Mouse (Mus musculus): ENCODE data around the gene Olfr370. TPM values are rescaled to one million over a fixed set of nuclear protein-coding genes. Genes with fewer than 3 reads are reported as not detected.
"Not testable (repeated sequence)": the region's sequence is repeated elsewhere in the genome, so short reads cannot be mapped to it uniquely, and the experiment has no call there.

Gene Olfr370
- polyA plus RNA-seq (2012; rRNA removed): not detected in 2 replicates

DNA sequence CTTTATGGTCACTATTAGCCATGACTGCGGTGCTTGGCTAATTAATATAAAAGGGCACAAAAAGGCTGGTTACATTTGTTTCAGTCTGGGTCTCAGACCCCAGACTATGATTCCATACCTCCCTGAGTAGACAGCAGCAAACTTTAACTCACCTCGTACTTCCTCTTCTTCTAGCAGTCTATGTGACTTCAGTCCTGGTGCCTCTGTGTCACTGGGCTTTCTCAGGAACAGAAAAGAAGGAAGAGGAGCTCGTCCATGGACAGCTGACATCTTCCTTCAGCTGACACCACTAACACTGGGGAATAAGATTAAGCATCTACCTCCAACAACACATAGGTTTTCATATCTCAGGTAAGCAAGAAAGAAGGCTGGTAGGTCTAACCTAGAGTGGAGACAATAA, at the start of gene Olfr370:
Gene Olfr370 (plus strand): TSS at position 45 of the 400 bp plus-strand sequence.
- no peaks in the 10 kb centered on the region; the same call in 1 of the 2 replicates for H3K27me3 ChIP-seq (replicated peaks; ENCODE audit: control insufficient read depth, insufficient read depth, low read length)
- TF ChIP-seq POLR2A (IDR thresholded peaks at IDR 0.05; ENCODE audit: low read depth, low read length) (no peak), CTCF (conservative IDR thresholded peaks at IDR 0.05; ENCODE audit: insufficient read depth, insufficient read length, low read depth, low read length) (no peak)
- H3K36me3 ChIP-seq (ENCODE audit: control insufficient read depth, insufficient read depth, low read length): no peaks in the 10 kb centered on the region
- H3K4me3 ChIP-seq (ENCODE audit: insufficient read depth, low read depth, low read length): no peak within 1 kb of the TSS
- H3K27ac ChIP-seq (ENCODE audit: insufficient read depth, low read depth, low read length): no peak within 1 kb of the TSS
- DNase-seq: no peak
- 75% methylated on average over 3 of the region's 3 CpGs for WGBS
- no peaks in the 10 kb centered on the region; the same call in 1 of the 2 replicates for H3K4me1 ChIP-seq (ENCODE audit: control insufficient read depth, insufficient read depth, low read length)

DNA sequence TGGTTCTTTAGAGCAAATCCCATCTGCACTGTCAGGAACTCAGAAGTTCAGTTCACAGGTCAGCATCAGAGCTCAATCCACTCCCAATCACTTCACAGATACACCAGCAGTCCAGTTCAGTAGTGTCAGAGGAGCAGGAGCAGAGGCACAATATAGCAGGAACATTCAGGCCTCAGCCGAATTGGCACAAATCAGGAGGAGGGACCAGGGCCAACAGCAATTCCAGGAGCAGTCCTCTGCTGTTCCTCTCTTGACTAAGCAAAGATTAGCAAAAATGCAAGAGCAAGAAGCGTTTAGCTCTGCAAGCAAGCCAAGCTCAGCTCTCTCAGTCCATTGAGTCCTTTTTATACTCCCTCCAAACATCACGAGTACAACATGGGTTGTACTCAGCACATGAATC, 23.9 kb upstream of the Olfr370 start:
- no peak overlapping the region for H3K27ac ChIP-seq (ENCODE audit: insufficient read depth, low read depth, low read length)
- no peaks in the 10 kb centered on the region for H3K4me1 ChIP-seq (ENCODE audit: control insufficient read depth, insufficient read depth, low read length)
- 86% methylated on average over 3 of the region's 3 CpGs for WGBS

DNA sequence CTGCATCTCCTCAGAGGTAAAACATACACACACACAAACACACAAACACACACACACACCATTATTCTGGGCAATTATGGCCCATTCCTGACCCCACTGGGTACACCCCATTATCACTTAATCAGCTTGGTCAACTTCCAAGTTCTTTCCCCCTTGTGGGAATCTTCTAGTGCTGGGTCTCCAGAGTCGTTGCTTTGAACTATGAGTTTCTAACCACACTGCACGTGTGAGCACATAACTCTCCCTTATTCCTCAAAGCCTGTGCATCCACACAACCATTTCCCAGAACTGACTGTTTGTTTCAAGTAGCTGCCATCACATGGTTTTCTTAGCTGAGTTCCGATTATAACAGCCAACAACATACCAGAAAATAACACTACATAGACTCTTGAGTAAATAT, 15.1 kb upstream of the Olfr370 start:
- no peaks in the 10 kb centered on the region for H3K36me3 ChIP-seq (ENCODE audit: control insufficient read depth, insufficient read depth, low read length)
- H3K4me1 ChIP-seq (ENCODE audit: control insufficient read depth, insufficient read depth, low read length): no peaks in the 10 kb centered on the region
- H3K27me3 ChIP-seq (replicated peaks; ENCODE audit: control insufficient read depth, insufficient read depth, low read length): no peaks in the 10 kb centered on the region
- DNase-seq: no peak
- WGBS: 62% methylated on average over 3 of the region's 3 CpGs
- TF ChIP-seq CTCF (conservative IDR thresholded peaks at IDR 0.05; ENCODE audit: insufficient read depth, insufficient read length, low read depth, low read length) (no peak), POLR2A (IDR thresholded peaks at IDR 0.05; ENCODE audit: low read depth, low read length) (no peak)
- no peak overlapping the region for H3K4me3 ChIP-seq (ENCODE audit: insufficient read depth, low read depth, low read length)
- H3K27ac ChIP-seq (ENCODE audit: insufficient read depth, low read depth, low read length): no peak overlapping the region

More for the DNA sequence above, 23.9 kb upstream of the Olfr370 start:
- Histone ChIP-seq H3K36me3 (ENCODE audit: control insufficient read depth, insufficient read depth, low read length) (no peaks in the 10 kb centered on the region), H3K4me3 (ENCODE audit: insufficient read depth, low read depth, low read length) (no peak overlapping the region), H3K27me3 (replicated peaks; ENCODE audit: control insufficient read depth, insufficient read depth, low read length) (no peaks in the 10 kb centered on the region)
- no peak for DNase-seq
- TF ChIP-seq CTCF (conservative IDR thresholded peaks at IDR 0.05; ENCODE audit: insufficient read depth, insufficient read length, low read depth, low read length) (no peak), POLR2A (IDR thresholded peaks at IDR 0.05; ENCODE audit: low read depth, low read length) (no peak)

DNA sequence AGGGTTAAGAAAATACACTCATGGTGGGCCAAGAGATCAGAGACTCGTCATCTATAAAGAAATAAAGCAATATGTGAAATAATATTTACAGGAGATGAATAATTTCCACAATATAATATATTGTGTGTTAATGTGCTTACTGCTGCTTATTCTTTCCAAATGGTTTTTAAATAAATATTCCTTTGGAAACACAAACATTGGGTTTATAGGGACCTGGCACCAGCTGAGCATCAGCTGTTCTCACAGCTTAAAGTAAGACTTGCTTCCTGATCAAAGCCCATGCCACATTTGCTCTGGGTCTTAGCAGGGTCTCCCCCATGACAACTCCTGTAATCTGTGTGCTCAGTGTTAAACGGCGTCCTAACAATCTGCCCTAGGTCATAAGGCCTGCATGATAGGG, 14.7 kb upstream of the Olfr370 start:
- WGBS: 74% methylated on average over 3 of the region's 3 CpGs
- H3K36me3 ChIP-seq (ENCODE audit: control insufficient read depth, insufficient read depth, low read length); DNase-seq; H3K4me1 ChIP-seq (ENCODE audit: control insufficient read depth, insufficient read depth, low read length); H3K27ac ChIP-seq (ENCODE audit: insufficient read depth, low read depth, low read length); H3K4me3 ChIP-seq (ENCODE audit: insufficient read depth, low read depth, low read length); H3K27me3 ChIP-seq (replicated peaks; ENCODE audit: control insufficient read depth, insufficient read depth, low read length): not testable (repeated sequence)

DNA sequence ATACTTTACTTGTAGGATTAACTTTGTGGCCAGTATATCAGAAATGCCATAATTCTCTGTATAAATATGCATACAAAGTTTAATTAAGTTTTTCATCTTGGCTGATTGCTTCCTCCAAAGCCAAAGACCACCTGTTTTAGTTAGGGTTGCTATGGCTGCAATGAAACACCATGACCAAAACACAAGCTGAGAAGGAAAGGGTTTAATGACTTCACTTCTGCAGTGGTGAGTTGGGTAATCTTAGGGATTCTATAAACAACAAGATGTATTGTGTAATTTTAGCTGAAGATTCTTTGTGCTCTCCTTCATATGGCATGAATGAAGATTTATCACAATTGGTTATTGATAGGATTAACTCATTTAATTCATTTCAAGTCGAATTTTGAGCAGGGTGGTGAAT, 14.3 kb upstream of the Olfr370 start:
- H3K4me3 ChIP-seq (ENCODE audit: insufficient read depth, low read depth, low read length): no peak overlapping the region
- TF ChIP-seq POLR2A (IDR thresholded peaks at IDR 0.05; ENCODE audit: low read depth, low read length) (no peak), CTCF (conservative IDR thresholded peaks at IDR 0.05; ENCODE audit: insufficient read depth, insufficient read length, low read depth, low read length) (no peak)
- 40% methylated on average over 1 of the region's 1 CpGs for WGBS
- H3K36me3 ChIP-seq (ENCODE audit: control insufficient read depth, insufficient read depth, low read length): no peaks in the 10 kb centered on the region
- no peak for DNase-seq
- no peak overlapping the region for H3K27ac ChIP-seq (ENCODE audit: insufficient read depth, low read depth, low read length)
- no peaks in the 10 kb centered on the region for H3K4me1 ChIP-seq (ENCODE audit: control insufficient read depth, insufficient read depth, low read length)
- no peaks in the 10 kb centered on the region for H3K27me3 ChIP-seq (replicated peaks; ENCODE audit: control insufficient read depth, insufficient read depth, low read length)

DNA sequence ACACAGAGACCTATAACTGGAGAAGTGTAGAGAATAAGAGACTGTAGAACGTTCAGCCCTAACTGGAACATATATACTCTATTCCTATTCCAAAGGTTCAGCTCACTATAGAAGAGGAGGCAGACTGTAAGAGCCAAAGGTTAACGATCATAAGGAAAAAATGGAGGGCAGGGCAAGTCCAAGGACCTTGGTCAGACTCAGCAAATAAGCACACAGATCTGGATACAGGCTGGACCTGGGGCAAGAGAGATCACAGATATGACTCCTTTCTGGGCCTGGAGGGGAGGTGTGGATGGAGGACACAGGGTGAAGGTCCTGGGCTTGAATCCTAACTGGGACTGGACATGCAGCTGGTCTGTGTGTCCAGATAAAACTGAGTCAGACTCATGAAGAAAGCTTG, 778 bp upstream of the Olfr370 start:
- no peak for DNase-seq
- no peaks in the 10 kb centered on the region for H3K4me1 ChIP-seq (ENCODE audit: control insufficient read depth, insufficient read depth, low read length)
- no peak overlapping the region for H3K27ac ChIP-seq (ENCODE audit: insufficient read depth, low read depth, low read length)
- H3K4me3 ChIP-seq (ENCODE audit: insufficient read depth, low read depth, low read length): no peak overlapping the region
- TF ChIP-seq POLR2A (IDR thresholded peaks at IDR 0.05; ENCODE audit: low read depth, low read length) (no peak), CTCF (conservative IDR thresholded peaks at IDR 0.05; ENCODE audit: insufficient read depth, insufficient read length, low read depth, low read length) (no peak)
- H3K27me3 ChIP-seq (replicated peaks; ENCODE audit: control insufficient read depth, insufficient read depth, low read length): no peaks in the 10 kb centered on the region; the same call in 1 of the 2 replicates
- H3K36me3 ChIP-seq (ENCODE audit: control insufficient read depth, insufficient read depth, low read length): no peaks in the 10 kb centered on the region
- 88% methylated on average over 2 of the region's 2 CpGs for WGBS

DNA sequence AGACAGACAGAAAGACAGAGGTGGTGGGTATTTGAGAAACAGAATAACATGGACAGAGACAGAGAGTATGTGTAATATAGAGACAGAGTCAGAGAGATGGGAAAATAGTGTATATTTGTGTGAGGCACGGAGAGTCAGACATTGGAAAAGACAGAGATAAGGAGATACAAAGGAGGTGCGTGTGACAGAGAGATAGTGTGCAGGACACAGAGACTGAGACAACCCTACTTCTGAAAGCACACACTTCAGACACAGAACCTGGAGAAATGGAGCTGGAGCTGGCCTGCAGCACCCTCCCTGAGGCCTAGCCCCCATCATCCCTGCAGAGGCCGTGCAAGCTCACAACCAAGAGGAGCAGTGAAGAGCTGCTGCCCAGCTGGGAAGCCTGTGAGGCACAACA, 27.1 kb downstream of the Olfr370 start:
- TF ChIP-seq POLR2A (IDR thresholded peaks at IDR 0.05; ENCODE audit: low read depth, low read length): no peak
- TF ChIP-seq CTCF (conservative IDR thresholded peaks at IDR 0.05; ENCODE audit: insufficient read depth, insufficient read length, low read depth, low read length): no peak
- no peak overlapping the region for H3K4me3 ChIP-seq (ENCODE audit: insufficient read depth, low read depth, low read length)
- no peak overlapping the region for H3K27ac ChIP-seq (ENCODE audit: insufficient read depth, low read depth, low read length)
- no peaks in the 10 kb centered on the region for H3K36me3 ChIP-seq (ENCODE audit: control insufficient read depth, insufficient read depth, low read length)
- 88% methylated on average over 3 of the region's 3 CpGs for WGBS
- DNase-seq: no peak
- H3K4me1 ChIP-seq (ENCODE audit: control insufficient read depth, insufficient read depth, low read length): peaks cover 4% of the 10 kb centered on the region
- H3K27me3 ChIP-seq (replicated peaks; ENCODE audit: control insufficient read depth, insufficient read depth, low read length): no peaks in the 10 kb centered on the region

DNA sequence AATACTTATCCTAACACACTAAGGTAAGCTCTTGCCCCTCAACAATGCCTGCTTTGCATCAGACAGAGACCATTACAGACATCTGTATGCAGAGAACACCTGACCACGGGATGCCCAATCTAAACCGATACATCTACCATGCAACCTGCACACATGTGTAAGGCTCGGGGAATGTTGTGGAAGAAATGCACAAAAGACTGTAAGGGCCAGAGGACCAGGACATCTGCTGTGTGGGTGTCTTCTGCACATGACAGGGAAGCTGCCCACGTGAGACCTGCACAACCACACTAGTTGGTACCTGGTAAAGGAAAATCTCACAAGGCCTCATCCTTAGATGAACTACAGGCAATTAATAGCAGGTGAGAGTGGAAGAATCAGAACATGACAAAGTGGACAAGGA, 27.7 kb downstream of the Olfr370 start:
- TF ChIP-seq POLR2A (IDR thresholded peaks at IDR 0.05; ENCODE audit: low read depth, low read length) (no peak), CTCF (conservative IDR thresholded peaks at IDR 0.05; ENCODE audit: insufficient read depth, insufficient read length, low read depth, low read length) (no peak)
- H3K4me1 ChIP-seq (ENCODE audit: control insufficient read depth, insufficient read depth, low read length): peaks cover 7% of the 10 kb centered on the region
- no peak for DNase-seq
- no peak overlapping the region for H3K27ac ChIP-seq (ENCODE audit: insufficient read depth, low read depth, low read length)
- H3K4me3 ChIP-seq (ENCODE audit: insufficient read depth, low read depth, low read length): no peak overlapping the region
- WGBS: 72% methylated on average over 4 of the region's 4 CpGs
- H3K36me3 ChIP-seq (ENCODE audit: control insufficient read depth, insufficient read depth, low read length): no peaks in the 10 kb centered on the region
- no peaks in the 10 kb centered on the region for H3K27me3 ChIP-seq (replicated peaks; ENCODE audit: control insufficient read depth, insufficient read depth, low read length)

Measured in kidney, adult 2 months (tissue).